8 mouse cellular contexts compared by ENCODE assay signal in genomic region chr15:81272305-81273053, GRCm38 (mm10). TPM values are rescaled to one million over a fixed set of nuclear protein-coding genes. Genes with fewer than 3 reads are reported as not detected.
DNase-seq lines count a peak whose midpoint lies in the region; ATAC-seq lines count a peak whose summit lies in the region.

No protein-coding gene starts in this region.

- peaks cover 6% of the 10 kb centered on the region for H3K4me1 ChIP-seq in embryonic facial prominence, embryonic 14.5 days (ENCODE audit: control insufficient read depth, insufficient read depth, low read length)
- H3K4me1 ChIP-seq in heart, embryonic 14.5 days (ENCODE audit: control insufficient read depth in 2 of 2, insufficient read depth in 2 of 2, low read length in 2 of 2) = peaks cover 6% of the 10 kb centered on the region in 2 experiments; a peak in 3 of 4 replicates
- H3K4me1 ChIP-seq in midbrain, embryonic 12.5 days = peaks cover 12% of the 10 kb centered on the region

- peak; percentile 68; the same call in 1 of the 2 replicates for ATAC-seq in embryonic facial prominence, embryonic 14.5 days (ENCODE audit: low read depth)
- no peak for ATAC-seq in heart, embryonic 14.5 days (ENCODE audit: insufficient number of reproducible peaks, insufficient read depth, low FRiP score, low read depth)
- no peak for ATAC-seq in midbrain, embryonic 12.5 days (ENCODE audit: low FRiP score, low read depth)
- no peak for ATAC-seq in erythroid progenitor cell, adult 5-6 weeks (replicated peaks; ENCODE audit: low FRiP score, poor library complexity, severe bottlenecking)

- DNase-seq in 3134 (ENCODE audit: extremely low read depth, insufficient read length, low spot score) = peak; percentile 82
- peak; percentile 89 for DNase-seq in Muller cell, postnatal 12 days (ENCODE audit: inconsistent ontology term)
- DNase-seq in embryonic facial prominence, embryonic 14.5 days (ENCODE audit: low spot score) = peak; percentile 47
- peak; percentile 47 for DNase-seq in kidney, postnatal 14 days
- DNase-seq in spleen, adult 18-20 months = no peak

- H3K27ac ChIP-seq in embryonic facial prominence, embryonic 14.5 days (replicated peaks; ENCODE audit: low read depth, low read length) = no peak overlapping the region; the same call in 1 of the 2 replicates
- no peak overlapping the region for H3K27ac ChIP-seq in heart, embryonic 14.5 days (replicated peaks in 1 of 2; ENCODE audit: control insufficient read depth in 1 of 2, insufficient read depth in 1 of 2, low read depth in 2 of 2, low read length in 2 of 2)
- H3K27ac ChIP-seq in midbrain, embryonic 12.5 days (replicated peaks) = peak overlapping the region; percentile 50; the same call in 1 of the 2 replicates

- H3K27me3 ChIP-seq in embryonic facial prominence, embryonic 14.5 days (replicated peaks; ENCODE audit: control insufficient read depth, insufficient read depth, low read length) = no peaks in the 10 kb centered on the region
- no peaks in the 10 kb centered on the region for H3K27me3 ChIP-seq in heart, embryonic 14.5 days (ENCODE audit: control insufficient read depth, insufficient read depth, low read length)
- no peaks in the 10 kb centered on the region for H3K27me3 ChIP-seq in midbrain, embryonic 12.5 days

- H3K36me3 ChIP-seq in embryonic facial prominence, embryonic 14.5 days (ENCODE audit: control insufficient read depth, insufficient read depth, low read length) = no peaks in the 10 kb centered on the region
- no peaks in the 10 kb centered on the region for H3K36me3 ChIP-seq in heart, embryonic 14.5 days (ENCODE audit: control insufficient read depth, insufficient read depth, low read length)
- H3K36me3 ChIP-seq in midbrain, embryonic 12.5 days = no peaks in the 10 kb centered on the region

- no peak overlapping the region for H3K9ac ChIP-seq in embryonic facial prominence, embryonic 14.5 days (ENCODE audit: low read depth, low read length)
- H3K9ac ChIP-seq in heart, embryonic 14.5 days (ENCODE audit: low read length) = no peak overlapping the region
- 0 out of 2 replicates have a peak overlapping the region, but pooled peaks have one; percentile 31 for H3K9ac ChIP-seq in midbrain, embryonic 12.5 days (replicated peaks)

- peak overlapping the region; percentile 23; the same call in 1 of the 2 replicates for H3K4me2 ChIP-seq in embryonic facial prominence, embryonic 14.5 days (ENCODE audit: low read depth, low read length)
- H3K4me2 ChIP-seq in heart, embryonic 14.5 days (ENCODE audit: low read length) = peak overlapping the region; percentile 14; the same call in 1 of the 2 replicates
- H3K4me2 ChIP-seq in midbrain, embryonic 12.5 days (replicated peaks) = no peak overlapping the region

- no peaks in the 10 kb centered on the region for H3K9me3 ChIP-seq in embryonic facial prominence, embryonic 14.5 days (ENCODE audit: control insufficient read depth, low read length)
- H3K9me3 ChIP-seq in heart, embryonic 14.5 days (ENCODE audit: control insufficient read depth, low read length) = no peaks in the 10 kb centered on the region
- no peaks in the 10 kb centered on the region for H3K9me3 ChIP-seq in midbrain, embryonic 12.5 days

- no peak overlapping the region for H3K4me3 ChIP-seq in embryonic facial prominence, embryonic 14.5 days (ENCODE audit: low read depth, low read length)
- H3K4me3 ChIP-seq in heart, embryonic 14.5 days (ENCODE audit: control insufficient read depth in 1 of 2, insufficient read depth in 1 of 2, low read depth in 1 of 2, low read length in 2 of 2) = no peak overlapping the region
- no peak overlapping the region for H3K4me3 ChIP-seq in midbrain, embryonic 12.5 days

- WGBS in embryonic facial prominence, embryonic 14.5 days = 19% methylated on average over 13 of the region's 13 CpGs
- WGBS in heart, embryonic 14.5 days = 21% methylated on average over 13 of the region's 13 CpGs
- WGBS in midbrain, embryonic 12.5 days = 23% methylated on average over 13 of the region's 13 CpGs

RNA-seq across cellular contexts. Expression of gene Mchr1, which starts 37.2 kb away (rescaled TPM):
- polyA plus RNA-seq in embryonic facial prominence, embryonic 14.5 days (2014; fragmentation: Nextera tagmentation; extraction: Ambion mirVana) = 1.1 and 2.0 TPM in 2 replicates
- not detected in 2 replicates for polyA plus RNA-seq in heart, embryonic 14.5 days (2014; fragmentation: Nextera tagmentation; extraction: Ambion mirVana)
- polyA plus RNA-seq in midbrain, embryonic 12.5 days (2016; fragmentation: Nextera tagmentation; extraction: Ambion mirVana) = 0.81 and 0.98 TPM in 2 replicates
- not detected in 2 replicates for total RNA-seq in erythroid progenitor cell, adult 5-6 weeks (2015; ENCODE audit: low replicate concordance)
- not detected in 2 replicates for total RNA-seq in erythroid progenitor cell, adult 5-6 weeks (2017; ENCODE audit: low replicate concordance)

Comparison
In these comparisons a context has a peak if more than half of its experiments do, and no peak if none do; other contexts are left out.
1. DNase-seq: peak in 3134 (single experiment), Muller cell, postnatal 12 days (single experiment), embryonic facial prominence, embryonic 14.5 days (single experiment) and kidney, postnatal 14 days (single experiment); none in spleen, adult 18-20 months (0 of 2).